Mouse (Mus musculus) right cerebral cortex, adult 18-20 months (tissue): ENCODE data around the gene Akap12.

Experiments
- DNase-seq: peaks from one replicate; pipeline ENCODE4 v3.0.0; 2022; ENCODE audit warnings: mixed read lengths

Gene Akap12

DNA sequence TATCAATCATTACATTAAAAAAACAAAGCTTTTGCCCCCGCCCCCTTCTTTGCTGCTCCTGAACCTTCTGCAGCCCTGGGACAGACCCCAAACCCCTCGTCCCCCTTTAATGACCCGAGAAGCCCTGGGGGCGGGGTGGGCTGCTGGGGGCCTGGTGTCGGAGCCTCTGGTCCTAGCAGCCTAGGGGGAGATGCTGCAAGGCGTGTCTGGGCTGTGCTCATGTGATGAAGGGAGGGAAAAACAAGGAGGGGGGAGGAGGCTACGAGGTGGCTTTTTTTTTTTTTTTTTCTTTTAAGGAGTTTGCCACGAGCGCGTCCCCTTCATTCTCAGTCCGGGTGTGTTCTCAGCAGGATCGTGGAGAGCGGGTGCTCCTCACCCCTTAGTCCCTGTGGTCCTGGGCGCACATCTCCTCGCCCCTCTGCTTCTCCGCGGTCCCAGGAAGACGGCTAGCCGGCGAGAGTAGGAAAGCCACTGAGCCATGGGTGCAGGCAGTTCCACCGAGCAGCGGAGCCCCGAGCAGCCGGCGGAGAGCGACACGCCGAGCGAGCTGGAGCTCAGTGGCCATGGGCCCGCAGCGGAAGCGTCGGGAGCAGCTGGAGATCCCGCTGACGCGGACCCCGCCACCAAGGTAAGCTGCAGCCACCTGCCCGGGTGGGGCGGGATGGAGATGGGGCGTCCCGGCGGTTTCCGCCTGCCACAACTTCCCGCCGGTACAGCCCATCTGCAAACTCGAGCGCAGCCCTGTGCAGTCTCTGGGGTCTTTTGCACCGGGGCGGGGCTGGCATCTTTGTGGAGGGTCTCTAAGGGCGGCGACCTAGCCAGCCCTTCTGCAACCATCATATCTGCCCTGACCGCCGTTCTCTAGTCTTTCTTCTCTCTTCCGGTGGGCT lies at the start of gene Akap12:
Gene Akap12 (plus strand): TSS at position 340 of the 890 bp plus-strand sequence.
- peak; percentile 43 for DNase-seq

DNA sequence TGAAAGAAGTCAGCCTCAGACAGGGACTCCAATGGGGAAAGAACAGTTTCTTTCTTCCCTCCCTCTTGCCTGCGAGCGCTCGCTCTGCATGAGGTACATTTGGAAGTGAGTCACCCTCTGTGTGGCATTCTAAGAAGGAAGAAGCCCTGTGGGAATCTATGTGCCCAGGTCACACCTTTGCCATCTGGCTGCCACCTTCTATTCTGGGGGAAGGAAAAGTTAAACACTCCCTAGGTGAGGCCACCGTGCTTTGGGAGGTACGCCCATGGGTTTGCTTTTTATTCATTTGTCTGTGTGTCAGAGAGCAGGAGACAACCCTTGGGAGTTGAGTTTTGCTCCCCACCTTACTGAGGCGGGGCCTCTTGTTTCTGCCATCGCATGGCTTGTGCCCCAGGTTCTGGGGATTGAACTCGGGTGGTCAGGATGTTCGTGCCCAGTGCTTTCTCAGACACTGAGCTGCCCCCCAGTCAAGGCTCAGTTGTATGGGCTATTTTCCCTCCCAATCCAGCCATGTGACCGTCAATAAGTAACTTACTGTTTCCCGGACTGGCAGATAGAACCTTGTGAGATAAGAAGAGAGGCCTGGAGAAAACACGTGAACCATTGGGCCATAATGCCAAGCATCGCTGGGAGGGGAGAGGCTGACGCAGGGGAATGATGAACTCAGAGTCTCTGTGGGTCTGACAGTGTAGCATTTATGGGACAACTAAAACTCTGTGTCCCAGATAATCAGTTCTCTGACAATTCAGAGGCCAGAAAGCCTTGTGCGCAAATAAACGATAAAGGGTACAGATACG lies 35.4 kb upstream of the Akap12 start:
- no peak for DNase-seq

DNA sequence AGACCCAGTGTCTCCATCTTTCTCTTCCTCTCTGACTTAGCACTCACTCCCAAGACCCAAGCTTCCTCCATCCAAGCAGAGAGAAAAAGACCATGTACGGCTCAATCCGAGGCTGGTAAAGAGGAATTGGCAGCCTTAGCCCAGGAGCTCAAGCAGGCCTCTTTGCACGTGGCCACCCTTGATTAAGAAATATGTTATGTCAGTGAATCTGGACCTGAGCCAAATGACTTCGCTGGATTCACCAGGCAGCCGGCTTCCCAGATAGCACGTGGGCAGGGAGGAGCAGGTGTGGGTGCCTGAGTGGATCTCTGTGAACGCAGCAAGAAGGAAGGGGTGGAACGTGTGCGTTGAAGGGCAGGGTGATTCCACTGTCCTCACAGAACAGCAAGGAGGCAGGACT lies 33.1 kb upstream of the Akap12 start:
- DNase-seq = peak; percentile 14

DNA sequence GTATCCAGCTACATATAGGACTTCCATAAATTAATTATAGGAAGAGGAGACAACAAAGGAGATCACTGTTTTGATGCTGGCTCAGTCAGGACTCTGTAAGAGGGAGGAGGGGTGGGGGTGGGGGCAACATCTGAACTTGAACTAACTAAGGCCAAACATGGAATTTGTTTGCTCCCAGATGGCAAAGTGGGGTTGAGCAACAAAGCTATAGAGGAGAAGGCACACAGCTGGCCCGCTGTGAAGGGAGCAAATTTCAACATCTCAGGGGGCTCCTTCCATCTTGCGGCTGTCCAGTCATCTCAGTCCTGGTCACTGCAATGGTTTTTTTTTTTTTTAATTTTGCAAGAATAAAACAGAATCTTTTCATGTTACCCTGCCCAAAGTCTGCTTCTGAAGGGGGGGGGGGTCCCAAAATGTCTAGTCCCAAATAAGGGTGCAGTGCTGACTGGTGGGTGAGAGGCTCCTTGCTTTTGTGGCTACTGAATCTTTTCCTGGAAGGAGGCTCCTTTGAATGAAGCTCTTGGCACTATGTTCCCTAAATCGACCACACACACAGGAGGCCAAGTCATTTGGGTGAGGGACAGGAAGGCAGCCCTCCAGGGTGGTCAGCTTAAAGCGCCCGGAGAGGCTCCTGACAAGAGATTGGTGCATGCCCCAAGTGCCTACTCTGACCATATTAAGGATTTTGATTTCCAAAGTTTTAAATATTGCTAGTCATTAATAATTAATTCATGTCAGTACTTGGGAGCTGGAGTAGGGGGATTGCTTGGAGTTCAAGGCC lies 26.2 kb upstream of the Akap12 start:
- DNase-seq = no peak

DNA sequence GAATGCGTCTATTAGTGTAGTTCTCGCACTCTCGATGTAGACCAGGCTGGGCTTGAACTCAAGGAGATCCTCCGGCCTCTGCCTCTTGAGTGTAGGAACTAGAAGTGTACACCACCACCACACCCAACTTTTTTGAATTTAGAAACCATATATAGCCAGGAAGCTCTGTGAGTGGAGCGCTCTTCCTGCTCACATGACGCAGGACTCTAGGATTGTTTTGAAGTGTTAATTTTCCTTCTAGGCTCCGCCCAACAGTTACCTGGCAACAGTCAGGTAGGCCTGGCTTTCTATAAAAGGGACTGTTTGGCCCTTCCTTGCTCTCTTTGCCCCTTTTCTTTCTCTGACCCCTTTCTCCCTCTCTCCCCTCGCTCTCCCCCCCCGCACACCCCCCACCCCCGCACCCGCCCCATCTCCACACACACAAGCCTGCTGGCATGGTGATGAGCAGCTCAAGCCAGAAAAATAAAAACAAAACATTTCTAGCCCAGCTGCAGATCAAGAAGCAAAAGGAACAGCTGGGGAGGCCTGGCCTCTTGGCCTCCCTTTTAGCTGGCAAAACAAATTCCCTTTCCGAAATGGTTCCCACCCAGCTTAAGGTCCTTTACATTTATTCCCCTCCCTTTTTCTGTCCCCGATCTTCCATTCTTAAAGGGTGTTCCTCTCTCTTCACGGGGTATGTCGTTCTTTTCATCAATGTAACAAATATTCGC lies 22.4 kb upstream of the Akap12 start:
- DNase-seq = no peak

DNA sequence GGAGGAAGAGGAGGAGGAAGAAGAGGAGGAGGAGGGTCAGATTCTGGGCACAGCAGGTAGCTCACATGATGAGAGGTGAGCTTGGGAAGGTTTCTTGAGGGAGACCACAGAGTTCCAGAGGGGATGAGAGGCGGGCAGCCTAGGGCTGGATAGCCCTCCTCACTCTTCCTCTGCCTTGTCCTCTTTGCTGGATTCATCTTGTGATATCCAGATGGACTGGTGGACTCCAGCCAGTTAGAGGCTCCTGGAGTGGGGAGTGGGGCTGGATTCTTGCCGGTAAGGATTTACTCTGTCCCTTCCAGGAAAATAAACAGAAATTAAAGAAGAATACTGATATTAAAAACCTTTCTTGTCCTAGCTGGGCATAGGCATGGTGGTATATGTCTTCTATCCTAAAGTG lies 20.4 kb upstream of the Akap12 start:
- DNase-seq = no peak

DNA sequence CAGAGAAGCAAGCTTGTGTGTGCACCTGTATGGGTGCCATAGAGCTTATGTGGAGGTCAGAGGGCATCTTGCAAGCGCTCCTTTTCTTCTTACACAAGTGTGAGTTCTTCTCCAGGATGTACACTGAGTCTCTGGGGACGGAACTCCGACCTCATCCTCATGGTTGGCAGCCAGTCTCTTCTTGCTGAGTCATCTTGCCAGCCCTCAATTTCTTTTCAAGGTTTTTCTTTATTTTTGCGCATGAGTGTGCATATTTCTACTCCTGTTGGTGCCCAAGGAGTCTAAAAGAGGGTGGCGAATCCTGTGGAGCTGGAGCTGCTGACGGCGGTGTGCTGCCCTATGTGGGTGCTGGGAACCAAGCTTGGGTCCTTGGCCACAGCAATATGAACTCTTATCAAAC lies 19.8 kb upstream of the Akap12 start:
- no peak for DNase-seq

DNA sequence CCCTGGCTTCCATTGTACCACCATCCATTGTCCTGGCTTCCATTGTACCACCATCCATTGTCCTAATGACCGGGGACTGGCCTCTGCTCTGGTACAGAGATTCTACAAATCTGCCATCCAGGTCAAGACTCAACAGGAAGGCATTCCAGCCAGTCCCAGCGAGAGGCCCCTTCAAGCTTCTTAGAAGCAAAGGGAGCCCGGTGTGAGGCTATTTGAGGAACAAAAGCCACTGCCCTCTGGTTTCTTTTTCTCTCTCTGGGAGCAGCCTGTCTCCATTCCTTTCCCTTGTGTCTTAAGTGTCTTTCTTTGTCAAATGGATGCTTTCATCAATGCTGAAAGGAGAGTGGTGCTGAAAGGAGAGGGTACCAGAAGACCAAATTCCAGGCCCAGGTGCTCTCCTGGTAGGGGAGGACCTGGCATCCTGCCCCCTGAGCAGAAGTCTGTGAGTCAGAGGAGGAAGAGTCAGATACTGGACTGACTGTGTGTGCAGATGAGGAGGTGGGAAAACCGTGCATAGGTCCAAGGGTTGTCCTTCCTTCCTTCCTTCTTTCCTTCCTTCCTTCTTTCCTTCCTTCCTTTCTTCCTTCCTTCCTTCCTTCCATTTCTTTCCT lies 16.8 kb upstream of the Akap12 start:
- no peak for DNase-seq

DNA sequence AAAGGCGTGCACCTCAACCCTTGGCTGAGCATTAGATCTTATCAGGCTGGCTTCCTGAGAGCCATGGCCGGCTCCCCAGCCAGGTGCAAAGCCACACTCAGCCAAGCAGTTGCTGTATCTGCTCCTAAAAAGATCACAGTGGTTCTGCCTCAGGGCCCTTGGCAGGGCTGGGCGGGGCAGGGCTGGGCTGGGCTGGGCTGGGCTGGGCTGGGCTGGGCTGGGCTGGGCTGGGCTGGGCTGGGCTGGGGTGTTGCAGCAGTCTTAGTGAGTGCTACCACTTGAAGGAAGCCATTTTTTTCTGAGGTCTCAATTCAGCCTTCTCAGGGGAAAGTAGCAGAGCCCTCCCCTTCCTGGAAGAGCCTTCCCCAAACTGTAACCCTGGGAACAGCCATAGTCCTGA lies 15.5 kb upstream of the Akap12 start:
- DNase-seq = no peak

DNA sequence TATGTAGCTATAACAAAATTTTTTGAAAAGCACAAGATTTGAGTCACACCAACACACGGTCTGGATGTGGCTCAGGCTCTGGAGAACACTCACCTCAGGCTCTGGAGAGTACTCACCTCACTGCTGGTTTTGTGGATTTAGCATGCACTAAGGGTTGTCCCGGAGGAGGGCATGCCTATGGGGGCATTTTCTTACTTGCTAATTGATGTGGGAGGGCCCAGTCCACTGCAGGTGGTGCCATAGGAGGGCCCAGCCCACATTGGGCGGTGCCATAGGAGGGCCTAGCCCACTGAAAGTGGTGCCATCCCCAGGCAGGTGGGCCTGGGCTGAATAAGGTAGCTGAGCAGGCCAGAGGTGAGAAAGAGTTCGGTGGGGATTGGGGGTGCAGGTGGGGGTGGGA lies 12.6 kb upstream of the Akap12 start:
- no peak for DNase-seq

DNA sequence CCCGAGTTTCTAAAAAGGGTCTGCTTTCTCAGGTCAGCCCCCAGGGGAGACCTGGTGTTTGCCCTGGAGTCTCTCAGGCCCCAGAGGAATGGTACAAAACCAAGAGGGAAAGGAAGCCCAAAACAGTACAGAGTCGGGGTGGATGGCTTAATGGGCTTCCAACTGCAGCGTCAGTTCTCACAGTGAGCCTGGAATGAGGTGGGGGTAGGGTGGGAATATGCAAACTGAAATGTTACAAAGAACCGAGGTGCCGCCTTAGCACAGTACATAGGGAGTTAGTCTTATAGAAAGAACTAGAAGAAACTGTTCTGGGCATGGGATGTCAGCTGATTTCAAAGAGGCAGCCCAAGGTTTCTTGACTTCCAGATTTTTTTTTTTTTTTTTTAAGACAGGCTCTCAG lies 11.7 kb upstream of the Akap12 start:
- no peak for DNase-seq

DNA sequence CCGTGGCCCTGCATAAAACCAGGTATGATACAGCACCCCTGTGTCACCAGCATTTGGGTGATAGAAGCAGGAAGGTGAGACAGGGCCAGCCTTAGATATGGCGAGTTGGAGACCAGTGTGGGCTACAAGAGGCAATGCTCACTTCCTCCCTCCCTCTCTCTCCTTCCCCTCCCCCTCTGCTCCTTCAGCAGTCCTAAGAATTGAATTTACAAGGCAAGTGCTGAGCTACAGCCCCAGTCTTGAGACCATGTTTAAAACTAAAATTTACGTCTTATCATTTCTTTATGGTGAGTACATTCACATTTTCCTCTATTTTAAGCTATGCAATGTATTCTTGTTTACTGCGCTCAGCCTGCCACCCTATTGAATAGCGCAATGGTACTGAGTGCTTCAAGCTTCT lies 5.3 kb upstream of the Akap12 start:
- DNase-seq = no peak

DNA sequence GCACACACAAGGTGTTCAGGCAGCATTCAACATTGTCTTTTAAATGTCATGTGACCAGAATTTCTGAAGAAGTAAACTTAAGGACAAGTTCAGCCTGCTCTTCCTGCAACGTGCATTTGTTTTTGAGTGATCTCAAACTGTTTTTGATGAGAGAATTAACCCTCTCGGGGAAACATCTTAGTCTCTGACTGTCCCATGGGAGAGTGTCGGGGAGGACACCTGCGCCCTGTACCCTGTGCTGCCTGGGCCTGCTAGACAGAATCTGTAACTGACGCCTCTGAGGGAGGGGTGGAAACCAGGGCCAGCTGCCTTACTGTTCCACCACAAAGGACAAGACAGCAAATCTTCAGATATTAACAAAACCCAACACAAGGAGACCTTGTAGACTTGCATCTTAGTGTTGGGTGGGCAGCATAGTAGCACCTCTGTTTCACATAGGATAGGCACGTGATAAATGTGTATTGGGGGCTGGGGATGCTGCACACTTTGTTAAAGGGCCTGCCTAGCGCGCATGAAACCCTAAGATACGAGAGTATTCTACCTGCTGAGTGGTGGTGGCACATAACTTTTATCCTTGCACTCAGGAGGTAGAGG lies 4.7 kb upstream of the Akap12 start:
- DNase-seq = no peak

DNA sequence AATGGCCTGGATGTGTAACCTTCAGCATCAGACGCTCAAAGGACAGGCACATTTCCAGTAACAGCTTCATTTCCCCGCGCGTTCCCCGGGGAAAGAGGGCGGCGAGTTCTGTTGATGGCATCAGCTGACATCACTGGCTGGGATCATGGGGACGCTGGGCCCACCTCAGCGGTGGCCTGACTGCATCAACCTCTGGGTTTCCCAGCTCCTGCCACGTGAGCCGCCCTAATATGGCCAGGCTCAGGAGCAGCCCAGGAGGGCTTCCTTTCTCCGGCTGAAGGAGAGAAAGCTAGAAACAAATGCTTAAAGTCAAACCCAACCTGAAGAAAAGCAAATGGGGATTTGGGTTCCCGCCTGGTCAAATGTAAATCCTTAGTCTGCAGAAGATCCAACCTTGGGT lies 539 bp upstream of the Akap12 start:
- DNase-seq = peak; percentile 33

DNA sequence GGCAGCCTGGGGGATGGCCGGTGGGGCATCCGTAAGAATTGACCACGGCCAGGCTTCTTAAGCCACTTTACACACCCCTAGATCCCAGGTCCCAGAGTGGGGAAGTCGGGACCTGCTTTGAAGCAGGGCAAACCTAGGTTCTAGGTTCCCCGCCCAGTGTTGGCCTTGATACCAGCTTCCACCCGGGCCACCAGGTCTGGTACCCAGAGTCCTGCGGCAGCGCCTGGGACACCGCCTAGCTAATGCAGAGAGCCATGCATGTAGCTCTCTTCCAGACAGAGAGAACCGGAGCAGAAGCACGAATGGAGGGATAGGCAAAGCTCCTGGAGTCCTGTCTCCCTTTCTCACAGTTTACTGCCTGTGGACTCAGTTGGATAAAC lies 741 bp downstream of the Akap12 start:
- DNase-seq = peak; percentile 32

DNA sequence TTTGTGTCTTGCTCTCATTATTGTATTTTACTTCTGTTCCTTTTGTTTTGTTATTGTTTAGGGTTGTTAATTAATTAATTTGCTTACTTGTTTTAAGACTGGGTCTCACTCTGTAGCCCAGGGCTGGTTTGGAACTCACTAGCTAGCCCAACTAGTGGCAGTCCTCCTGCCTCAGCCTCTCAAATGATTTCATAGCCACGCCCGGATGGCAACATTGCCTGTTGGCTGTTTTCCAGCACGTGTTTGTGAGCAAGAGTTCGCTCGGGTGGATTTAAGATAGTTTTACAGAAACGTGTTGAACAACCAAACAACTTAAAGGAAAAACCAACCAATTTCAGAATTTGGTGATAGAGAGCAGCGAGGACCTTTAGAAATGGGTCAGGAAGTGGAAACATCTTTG lies 1.3 kb downstream of the Akap12 start:
- DNase-seq = no peak

DNA sequence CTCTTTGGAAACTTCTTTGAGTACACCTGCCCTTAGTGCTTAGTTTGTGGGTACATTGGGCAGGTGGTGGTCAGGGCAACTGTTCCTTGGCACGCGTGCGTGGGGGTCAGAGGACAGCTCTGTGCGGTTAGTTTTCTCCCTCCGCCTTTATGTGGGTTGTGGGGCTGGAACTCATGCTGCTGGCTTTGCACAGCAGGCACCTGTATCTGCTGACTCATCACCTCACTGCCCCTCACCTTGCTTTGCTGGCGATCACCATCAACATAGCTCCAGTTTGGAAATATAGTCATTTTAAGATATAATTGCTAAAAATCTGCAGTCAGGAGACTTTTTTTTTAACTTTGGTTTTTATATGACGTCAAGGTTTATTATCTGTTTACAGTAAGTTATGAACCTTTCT lies 2.0 kb downstream of the Akap12 start:
- DNase-seq = no peak

DNA sequence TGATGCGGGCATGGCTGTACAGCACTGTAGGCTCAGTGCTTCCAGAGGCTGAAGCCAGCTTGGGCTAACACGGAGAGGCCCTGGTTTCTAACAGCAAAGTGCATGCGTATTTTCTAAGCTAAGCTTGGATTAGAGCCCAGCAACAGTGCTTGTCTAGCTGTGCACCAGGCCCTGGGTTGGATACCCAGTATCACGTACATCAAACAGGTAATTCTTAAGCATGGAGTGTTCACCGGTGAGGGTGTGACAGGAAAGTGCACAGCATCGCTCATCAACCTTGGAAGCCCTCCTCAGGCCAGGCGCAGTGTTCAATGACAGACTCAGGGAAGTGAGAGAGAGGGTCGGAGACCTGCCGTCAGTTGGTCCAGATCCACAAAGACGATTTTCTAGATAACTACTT lies 9.4 kb downstream of the Akap12 start:
- no peak for DNase-seq

DNA sequence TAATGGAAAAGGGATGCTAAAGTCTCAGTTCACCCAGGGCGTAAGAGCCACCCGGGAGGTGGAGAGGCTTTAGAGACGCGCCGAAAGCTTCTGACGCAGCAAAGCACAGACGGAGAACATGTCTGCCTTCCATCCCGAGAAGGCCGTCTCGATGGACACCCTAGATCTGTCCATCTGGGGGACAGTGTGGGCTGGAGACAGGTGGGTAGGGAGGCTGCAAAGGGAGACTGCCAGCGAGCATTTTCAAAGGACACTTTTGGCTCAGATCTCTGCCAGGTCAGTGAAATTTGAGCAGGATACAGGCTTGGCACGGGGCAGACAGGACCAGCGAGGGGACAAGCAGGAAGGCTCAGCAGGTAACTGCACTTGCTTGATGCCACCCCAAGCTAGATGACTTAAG lies 9.9 kb downstream of the Akap12 start:
- no peak for DNase-seq

DNA sequence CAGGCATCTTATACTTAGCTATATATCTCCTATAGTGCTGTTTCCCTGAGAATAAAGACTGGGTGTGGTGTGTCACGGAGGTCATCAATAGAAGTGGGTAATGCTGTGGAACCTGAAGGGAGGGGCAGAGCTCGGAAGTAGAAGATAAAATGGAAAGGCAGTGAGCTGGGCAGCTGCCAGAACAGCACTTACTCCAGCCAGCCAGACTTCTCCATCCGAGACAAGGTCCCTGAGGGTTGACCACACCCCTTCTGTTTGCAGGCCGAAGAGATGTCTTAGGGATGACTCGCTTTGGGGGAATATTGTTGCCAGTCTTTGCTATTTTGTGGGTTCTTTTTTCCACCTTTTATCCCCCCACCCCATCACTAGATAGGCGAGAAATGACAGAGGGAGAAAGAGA lies 11.9 kb downstream of the Akap12 start:
- no peak for DNase-seq

DNA sequence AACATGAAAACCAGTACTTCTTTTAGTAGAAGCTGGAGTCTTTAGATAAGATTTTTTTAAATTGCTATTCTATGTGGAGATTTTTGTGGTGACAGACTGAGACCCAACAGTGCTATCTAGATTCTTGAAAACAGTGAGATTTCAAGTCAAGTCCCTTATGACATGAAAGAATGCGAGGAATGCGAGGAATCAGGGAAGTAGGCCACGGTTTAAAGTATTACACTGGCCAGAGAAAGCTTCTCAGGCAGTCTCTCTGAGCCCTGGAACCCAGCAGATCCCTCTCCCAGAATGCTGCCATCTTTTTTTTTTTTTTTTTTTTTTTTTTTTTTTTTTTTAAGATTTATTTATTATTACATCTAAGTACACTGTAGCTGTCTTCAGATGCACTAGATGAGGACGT lies 16.2 kb downstream of the Akap12 start:
- DNase-seq = no peak

DNA sequence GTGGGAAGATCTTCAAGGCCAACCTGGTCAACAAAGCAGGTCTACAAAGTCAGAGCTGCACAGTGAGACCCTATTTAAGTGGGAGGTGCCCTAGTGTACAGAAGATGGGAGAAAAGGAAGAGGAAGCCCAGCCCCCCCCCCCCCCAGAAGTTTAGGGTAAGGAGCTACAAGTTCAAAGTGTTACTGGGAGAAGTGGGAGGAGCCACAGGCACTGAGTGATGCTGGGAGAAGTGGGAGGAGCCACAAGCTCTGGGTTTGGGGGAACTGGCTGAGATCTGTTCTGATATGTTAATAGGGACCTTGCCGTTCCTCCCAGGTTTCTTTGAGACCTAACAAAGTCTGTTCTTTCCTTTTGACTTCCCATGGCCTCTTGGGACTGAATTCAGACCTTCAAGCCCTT lies 18.6 kb downstream of the Akap12 start:
- no peak for DNase-seq
